Comparison of ENCODE assay signal across 16 mouse cellular contexts in genomic region chr2:49609611-49610010, GRCm38 (mm10). TPM values are rescaled to one million over a fixed set of nuclear protein-coding genes. Genes with fewer than 3 reads are reported as not detected.
DNase-seq lines count a peak whose midpoint lies in the region; ATAC-seq and TF ChIP-seq lines count a peak whose summit lies in the region.
"Had no signal": no experiment of that assay in that cellular context is flagged by ENCODE, and none has a peak within 500 bp of the region (broad histone marks: within the 10 kb centered on the region; RNA-seq: fewer than 3 reads in every experiment).

No protein-coding gene starts in this region.

- H3K4me1 ChIP-seq in forebrain, embryonic 14.5 days (ENCODE audit: control insufficient read depth, insufficient read depth, low read length), result no peaks in the 10 kb centered on the region
- H3K4me1 ChIP-seq in forebrain, embryonic 12.5 days, result no peaks in the 10 kb centered on the region
- H3K4me1 ChIP-seq in CH12.LX (ENCODE audit: control insufficient read depth in 1 of 2, insufficient read depth in 2 of 2), result peaks cover 7 to 17% of the 10 kb centered on the region in 2 experiments; a peak in 3 of 4 replicates
- no peaks in the 10 kb centered on the region for H3K4me1 ChIP-seq in kidney, adult 2 months (ENCODE audit: control insufficient read depth, insufficient read depth, low read length)
- H3K4me1 ChIP-seq: embryonic facial prominence, embryonic 15.5 days; heart, embryonic 13.5 days; liver, embryonic 12.5 days had no signal

- 60% methylated on average over 5 of the region's 5 CpGs for WGBS in forebrain, embryonic 14.5 days
- 87% methylated on average over 5 of the region's 5 CpGs for WGBS in forebrain, embryonic 12.5 days
- WGBS in kidney, adult 2 months, result 81% methylated on average over 5 of the region's 5 CpGs

- no peak for TF ChIP-seq CTCF in CH12.LX (conservative IDR thresholded peaks at IDR 0.05 in 1 of 2, IDR thresholded peaks at IDR 0.05 in 1 of 2; ENCODE audit: low read depth in 2 of 2, low read length in 2 of 2)
- no peak for TF ChIP-seq CTCF in kidney, adult 2 months (conservative IDR thresholded peaks at IDR 0.05; ENCODE audit: insufficient read depth, insufficient read length, low read depth, low read length)

- H3K27ac ChIP-seq in forebrain, embryonic 14.5 days (ENCODE audit: low read depth, low read length), result 0 out of 2 replicates have a peak overlapping the region, but pooled peaks have one; percentile 5
- H3K27ac ChIP-seq in forebrain, embryonic 12.5 days, result no peak overlapping the region
- H3K27ac ChIP-seq in CH12.LX (ENCODE audit: insufficient read depth, low read depth), result no peak overlapping the region
- no peak overlapping the region for H3K27ac ChIP-seq in kidney, adult 2 months (ENCODE audit: insufficient read depth, low read depth, low read length)
- H3K27ac ChIP-seq: embryonic facial prominence, embryonic 15.5 days; heart, embryonic 13.5 days; hindbrain, embryonic 14.5 days; liver, embryonic 12.5 days had no signal

- peak; percentile 37; the same call in 1 of the 2 replicates for ATAC-seq in forebrain, embryonic 14.5 days
- ATAC-seq in forebrain, embryonic 12.5 days (ENCODE audit: low FRiP score), result no peak
- peak; percentile 57 for ATAC-seq in megakaryocyte, adult 5-6 weeks (ENCODE audit: poor library complexity, severe bottlenecking)
- ATAC-seq: liver, embryonic 12.5 days; midbrain, embryonic 16.5 days had no signal

- no peaks in the 10 kb centered on the region for H3K36me3 ChIP-seq in forebrain, embryonic 14.5 days (ENCODE audit: control insufficient read depth, insufficient read depth, low read length)
- H3K36me3 ChIP-seq in forebrain, embryonic 12.5 days (replicated peaks), result no peaks in the 10 kb centered on the region
- no peaks in the 10 kb centered on the region for H3K36me3 ChIP-seq in CH12.LX (replicated peaks in 1 of 2; ENCODE audit: control insufficient read depth in 1 of 2, insufficient read depth in 1 of 2, low read length in 1 of 2)
- no peaks in the 10 kb centered on the region for H3K36me3 ChIP-seq in kidney, adult 2 months (ENCODE audit: control insufficient read depth, insufficient read depth, low read length)
- H3K36me3 ChIP-seq: embryonic facial prominence, embryonic 15.5 days; heart, embryonic 13.5 days; liver, embryonic 12.5 days had no signal

- no peak overlapping the region for H3K9ac ChIP-seq in forebrain, embryonic 14.5 days (ENCODE audit: low read length)
- H3K9ac ChIP-seq in forebrain, embryonic 12.5 days, result no peak overlapping the region
- H3K9ac ChIP-seq in CH12.LX (ENCODE audit: insufficient read depth, low read depth), result no peak overlapping the region
- H3K9ac ChIP-seq: embryonic facial prominence, embryonic 15.5 days; heart, embryonic 13.5 days; hindbrain, embryonic 14.5 days; liver, embryonic 12.5 days had no signal

- dilution Hi-C loops in CH12.LX (cut with MboI; ENCODE audit: extremely low pct_ligation_motif_present, extremely low pct_unique_long_range_greater_than_20kb, low sequenced_read_pairs), result no loop called here

- no peaks in the 10 kb centered on the region for H3K79me2 ChIP-seq in CH12.LX (replicated peaks; ENCODE audit: control insufficient read depth, extremely low read depth, insufficient read depth, poor library complexity, severe bottlenecking)

- no peaks in the 10 kb centered on the region for H3K9me3 ChIP-seq in forebrain, embryonic 14.5 days (replicated peaks; ENCODE audit: control insufficient read depth, low read length)
- no peaks in the 10 kb centered on the region for H3K9me3 ChIP-seq in forebrain, embryonic 12.5 days
- peaks cover 3% of the 10 kb centered on the region for H3K9me3 ChIP-seq in CH12.LX (replicated peaks; ENCODE audit: low read length)
- H3K9me3 ChIP-seq: embryonic facial prominence, embryonic 15.5 days; heart, embryonic 13.5 days; liver, embryonic 12.5 days had no signal

- DNase-seq in forebrain, embryonic 14.5 days (ENCODE audit: low spot score), result peak; percentile 60
- peak; percentile 57 for DNase-seq in CH12.LX (ENCODE audit: extremely low read depth)
- peak; percentile 58 to 78 for DNase-seq in cerebellum, postnatal 25 days
- DNase-seq in ovary, adult 18-20 months (ENCODE audit: low spot score), result no peak
- no peak for DNase-seq in kidney, adult 2 months
- no peak for DNase-seq in testis, postnatal 10 days (ENCODE audit: low spot score)
- DNase-seq: gastrocnemius, postnatal 10 days; kidney, adult 9 months; lung, postnatal 36 days had no signal

- no peaks in the 10 kb centered on the region for H3K27me3 ChIP-seq in forebrain, embryonic 14.5 days (replicated peaks; ENCODE audit: control insufficient read depth, insufficient read depth, low read length)
- no peaks in the 10 kb centered on the region for H3K27me3 ChIP-seq in forebrain, embryonic 12.5 days
- no peaks in the 10 kb centered on the region for H3K27me3 ChIP-seq in CH12.LX (replicated peaks)
- no peaks in the 10 kb centered on the region for H3K27me3 ChIP-seq in kidney, adult 2 months (replicated peaks; ENCODE audit: control insufficient read depth, insufficient read depth, low read length)
- H3K27me3 ChIP-seq: embryonic facial prominence, embryonic 15.5 days; heart, embryonic 13.5 days; liver, embryonic 12.5 days had no signal

- H3K4me3 ChIP-seq in forebrain, embryonic 14.5 days (ENCODE audit: low read depth, low read length), result no peak overlapping the region
- no peak overlapping the region for H3K4me3 ChIP-seq in forebrain, embryonic 12.5 days (replicated peaks)
- H3K4me3 ChIP-seq in CH12.LX (replicated peaks in 1 of 3; ENCODE audit: low read depth in 2 of 3, low read length in 2 of 3, poor library complexity in 1 of 3), result no peak overlapping the region
- no peak overlapping the region for H3K4me3 ChIP-seq in kidney, adult 2 months (ENCODE audit: insufficient read depth, low read depth, low read length)
- H3K4me3 ChIP-seq: embryonic facial prominence, embryonic 15.5 days; heart, embryonic 13.5 days; liver, embryonic 12.5 days had no signal

- in situ Hi-C loops in CH12.LX (cut with MboI; ENCODE audit: low pct_ligation_motif_present, low pct_unique_long_range_greater_than_20kb, low sequenced_read_pairs), result no loop called here

- no peak for TF ChIP-seq EP300 in CH12.LX (IDR thresholded peaks at IDR 0.05; ENCODE audit: low read length)

- no peak for TF ChIP-seq RAD21 in CH12.LX (IDR thresholded peaks at IDR 0.05; ENCODE audit: low read depth, low read length)

- TF ChIP-seq POLR2A in CH12.LX (IDR thresholded peaks at IDR 0.05; ENCODE audit: low read depth, low read length), result no peak
- TF ChIP-seq POLR2A in kidney, adult 2 months (IDR thresholded peaks at IDR 0.05; ENCODE audit: low read depth, low read length), result no peak

- no peak overlapping the region for H3K4me2 ChIP-seq in forebrain, embryonic 14.5 days (ENCODE audit: low read length)
- H3K4me2 ChIP-seq in forebrain, embryonic 12.5 days, result no peak overlapping the region
- peak overlapping the region; percentile 3; the same call in 1 of the 2 replicates for H3K4me2 ChIP-seq in CH12.LX (ENCODE audit: insufficient read depth, low read depth, poor library complexity, severe bottlenecking)
- H3K4me2 ChIP-seq: embryonic facial prominence, embryonic 15.5 days; heart, embryonic 13.5 days; hindbrain, embryonic 14.5 days; liver, embryonic 12.5 days had no signal

TF ChIP-seq in CH12.LX, 34 proteins besides CTCF, POLR2A, EP300 and RAD21:
- TF ChIP-seq UBTF (IDR thresholded peaks at IDR 0.05; ENCODE audit: low read depth, low read length) (no peak), IRF4 (IDR thresholded peaks at IDR 0.05; ENCODE audit: low read depth, low read length) (peak; percentile 61)

RNA-seq across cellular contexts. Expression of gene Kif5c, which starts 9.5 kb away (rescaled TPM):
- polyA plus RNA-seq in forebrain, embryonic 14.5 days (2014; fragmentation: Nextera tagmentation; extraction: Ambion mirVana), result 148 and 170 TPM in 2 replicates
- polyA plus RNA-seq in forebrain, embryonic 12.5 days (2016; fragmentation: Nextera tagmentation; extraction: Ambion mirVana), result 135 and 149 TPM in 2 replicates
- total RNA-seq in CH12.LX (2012; rRNA removed) (3.5 and 4.8 TPM in 2 replicates), CH12.LX (2014; rRNA removed) (2.5 and 3.0 TPM in 2 replicates)
- 3.1 and 4.4 TPM in 2 replicates for polyA plus RNA-seq in CH12.LX (2012; ENCODE audit: insufficient read length, low read depth)
- 0.13 and 0.16 TPM in 2 replicates for total RNA-seq in megakaryocyte, adult 5-6 weeks (2015)
- total RNA-seq in megakaryocyte, adult 5-6 weeks (2017), result 0.15 and 0.28 TPM in 2 replicates
- polyA plus RNA-seq in kidney, adult 2 months (2012; rRNA removed), result 0.45 and 0.58 TPM in 2 replicates

Comparison
In these comparisons a context has a peak if more than half of its experiments do, and no peak if none do; other contexts are left out.
1. DNase-seq: peak in forebrain, embryonic 14.5 days (single experiment), CH12.LX (single experiment) and cerebellum, postnatal 25 days (2 of 2); none in ovary, adult 18-20 months (single experiment), kidney, adult 2 months (single experiment) and testis, postnatal 10 days (single experiment).
2. RNA of gene Kif5c, which starts 9.5 kb away (polyA plus RNA-seq): 148 to 170 TPM in forebrain, embryonic 14.5 days and 135 to 149 TPM in forebrain, embryonic 12.5 days; 3.1 to 4.4 TPM in CH12.LX and 0.45 to 0.58 TPM in kidney, adult 2 months; every median in the first group is over 10 times any median in the second.